15 mouse cellular contexts compared by ENCODE assay signal in the genomic region with DNA sequence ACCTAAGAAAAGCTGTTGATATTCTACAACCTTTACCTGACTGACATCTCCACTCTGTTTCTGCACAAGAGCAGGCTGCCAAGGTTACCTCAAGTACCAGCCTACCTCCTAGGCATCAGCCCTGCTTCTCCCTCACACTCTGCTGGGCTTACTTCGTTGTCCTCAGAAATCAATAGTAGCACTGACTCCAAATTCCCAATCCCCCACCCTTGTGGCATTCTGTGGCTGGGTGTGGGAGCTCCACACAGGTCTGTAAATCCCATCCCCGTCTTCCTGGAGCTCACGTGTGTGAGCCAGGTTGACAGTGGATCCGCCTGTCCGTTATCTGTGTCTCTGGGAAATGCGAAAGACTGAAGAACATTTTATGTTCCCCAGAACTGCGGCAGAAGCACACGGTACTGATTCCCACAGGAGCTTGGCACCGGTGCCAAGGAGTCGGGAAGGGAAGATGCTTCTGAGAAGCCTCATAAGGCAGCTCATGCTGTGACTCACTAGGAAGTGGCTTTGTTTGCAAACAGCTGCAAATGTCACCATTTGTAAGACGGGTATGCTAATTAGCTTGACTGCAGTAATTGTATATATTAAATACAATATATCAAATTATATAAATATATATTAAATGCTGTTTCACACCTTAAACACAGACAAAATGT. TPM values are rescaled to one million over a fixed set of nuclear protein-coding genes. Genes with fewer than 3 reads are reported as not detected.
A peak's percentile ranks its signal among the peaks of the same experiment; 100 is the strongest.
DNase-seq lines count a peak whose midpoint lies in the region; ATAC-seq and TF ChIP-seq lines count a peak whose summit lies in the region.
"Had no signal": no experiment of that assay in that cellular context is flagged by ENCODE, and none has a peak within 500 bp of the region (broad histone marks: within the 10 kb centered on the region; RNA-seq: fewer than 3 reads in every experiment).

No protein-coding gene starts in this region.

- H3K9me3 ChIP-seq in forebrain, embryonic 14.5 days (replicated peaks; ENCODE audit: control insufficient read depth, low read length) = no peaks in the 10 kb centered on the region
- no peaks in the 10 kb centered on the region for H3K9me3 ChIP-seq in forebrain, embryonic 11.5 days (ENCODE audit: control insufficient read depth, low read length)

- intact Hi-C loops in left cerebral cortex, adult 2 months (cut with DNase I) = no loop called here

- no peaks in the 10 kb centered on the region for H3K27me3 ChIP-seq in forebrain, embryonic 14.5 days (replicated peaks; ENCODE audit: control insufficient read depth, insufficient read depth, low read length)
- H3K27me3 ChIP-seq in forebrain, embryonic 11.5 days (ENCODE audit: control insufficient read depth, insufficient read depth, low read length) = no peaks in the 10 kb centered on the region

- ATAC-seq in forebrain, embryonic 14.5 days = peak; percentile 62; the same call in 1 of the 2 replicates
- no peak for ATAC-seq in forebrain, embryonic 11.5 days (replicated peaks; ENCODE audit: low FRiP score)
- ATAC-seq in erythroid progenitor cell, adult 5-6 weeks (replicated peaks; ENCODE audit: low FRiP score, poor library complexity, severe bottlenecking) = no peak

- no peak overlapping the region for H3K9ac ChIP-seq in forebrain, embryonic 14.5 days (ENCODE audit: low read length)
- no peak overlapping the region for H3K9ac ChIP-seq in forebrain, embryonic 11.5 days (ENCODE audit: low read length)
- H3K9ac ChIP-seq: liver, embryonic 14.5 days had no signal

- no peaks in the 10 kb centered on the region for H3K36me3 ChIP-seq in forebrain, embryonic 14.5 days (ENCODE audit: control insufficient read depth, insufficient read depth, low read length)
- H3K36me3 ChIP-seq in forebrain, embryonic 11.5 days (ENCODE audit: control insufficient read depth, insufficient read depth, low read length) = no peaks in the 10 kb centered on the region

- TF ChIP-seq CTCF in left cerebral cortex, adult 2 months (IDR thresholded peaks at IDR 0.05) = no peak

- H3K4me3 ChIP-seq in forebrain, embryonic 14.5 days (ENCODE audit: low read depth, low read length) = no peak overlapping the region
- H3K4me3 ChIP-seq in forebrain, embryonic 11.5 days (ENCODE audit: low read depth, low read length) = no peak overlapping the region
- no peak overlapping the region for H3K4me3 ChIP-seq in left cerebral cortex, adult 2 months

- DNase-seq in forebrain, embryonic 14.5 days (ENCODE audit: low spot score) = peak; percentile 78
- DNase-seq in forebrain, embryonic 11.5 days (ENCODE audit: low spot score) = no peak
- peak; percentile 26 to 44 for DNase-seq in left cerebral cortex, adult 2 months (ENCODE audit: extremely low spot score in 1 of 2, low spot score in 2 of 2)
- no peak for DNase-seq in left cerebral cortex, adult 11 months (ENCODE audit: low spot score)
- DNase-seq in layer of hippocampus, adult 8-10 months (ENCODE audit: low spot score in 2 of 2) = peak; percentile 37 to 41
- peak; percentile 58 for DNase-seq in right cerebral cortex, postnatal 25 days
- no peak for DNase-seq in gastrocnemius, adult 18-20 months (ENCODE audit: low spot score)
- DNase-seq: adrenal gland, postnatal 14 days; cerebellum, adult 11 months; embryo, embryonic 11 days; lung, postnatal 4 days had no signal

- WGBS in forebrain, embryonic 14.5 days = 40% methylated on average over 11 of the region's 11 CpGs
- 51% methylated on average over 11 of the region's 11 CpGs for WGBS in forebrain, embryonic 11.5 days

- H3K4me2 ChIP-seq in forebrain, embryonic 14.5 days (ENCODE audit: low read length) = no peak overlapping the region
- H3K4me2 ChIP-seq in forebrain, embryonic 11.5 days (ENCODE audit: low read depth, low read length, severe bottlenecking) = no peak overlapping the region

- H3K27ac ChIP-seq in forebrain, embryonic 14.5 days (ENCODE audit: low read depth, low read length) = no peak overlapping the region
- no peak overlapping the region for H3K27ac ChIP-seq in forebrain, embryonic 11.5 days (ENCODE audit: low read depth, low read length)
- H3K27ac ChIP-seq in left cerebral cortex, adult 2 months = no peak overlapping the region
- H3K27ac ChIP-seq: kidney, postnatal 0 days; liver, embryonic 14.5 days; stomach, postnatal 0 days had no signal

- no peaks in the 10 kb centered on the region; the same call in 1 of the 2 replicates for H3K4me1 ChIP-seq in forebrain, embryonic 14.5 days (ENCODE audit: control insufficient read depth, insufficient read depth, low read length)
- H3K4me1 ChIP-seq in forebrain, embryonic 11.5 days (replicated peaks; ENCODE audit: control insufficient read depth, insufficient read depth, low read length) = no peaks in the 10 kb centered on the region

RNA-seq across cellular contexts. Expression of a gene that starts 10.6 kb away (rescaled TPM):
- 3.1 and 4.7 TPM in 2 replicates for polyA plus RNA-seq in forebrain, embryonic 14.5 days (2014; fragmentation: Nextera tagmentation; extraction: Ambion mirVana)
- polyA plus RNA-seq in forebrain, embryonic 11.5 days (2014; fragmentation: Nextera tagmentation; extraction: Ambion mirVana) = 1.8 and 1.9 TPM in 2 replicates
- 1 to 10 TPM; 2.8 to 3.2 TPM for total RNA-seq in left cerebral cortex, adult 2 months (2021)
- 1 to 10 TPM in 3 of 4 experiments, under 1 TPM in 1; 0.68 to 1.9 (median 1.5) TPM for total RNA-seq in layer of hippocampus, adult 8-10 months (2022)
- total RNA-seq in gastrocnemius, adult 18-20 months (2021) = under 1 TPM in 1 of 2 experiments, not detected in 1; 0.55 TPM
- total RNA-seq in erythroid progenitor cell, adult 5-6 weeks (2015; ENCODE audit: low replicate concordance) = not detected in 2 replicates
- total RNA-seq in erythroid progenitor cell, adult 5-6 weeks (2017; ENCODE audit: low replicate concordance) = not detected in 2 replicates

RNA-seq across cellular contexts. Expression of a gene that starts 54.7 kb away (rescaled TPM):
- polyA plus RNA-seq in forebrain, embryonic 14.5 days (2014; fragmentation: Nextera tagmentation; extraction: Ambion mirVana) = 21.6 and 28.2 TPM in 2 replicates
- 25.2 and 28.2 TPM in 2 replicates for polyA plus RNA-seq in forebrain, embryonic 11.5 days (2014; fragmentation: Nextera tagmentation; extraction: Ambion mirVana)
- total RNA-seq in left cerebral cortex, adult 2 months (2021) = 10 to 100 TPM; 75.4 to 78.2 TPM
- total RNA-seq in layer of hippocampus, adult 8-10 months (2022) = 10 to 100 TPM; 51.8 to 78.7 (median 62.1) TPM
- total RNA-seq in gastrocnemius, adult 18-20 months (2021) = 100 to 1,000 TPM in 1 of 2 experiments, 10 to 100 TPM in 1; 51.5 to 107 TPM
- 106 and 107 TPM in 2 replicates for total RNA-seq in erythroid progenitor cell, adult 5-6 weeks (2015; ENCODE audit: low replicate concordance)
- total RNA-seq in erythroid progenitor cell, adult 5-6 weeks (2017; ENCODE audit: low replicate concordance) = 101 and 164 TPM in 2 replicates

RNA-seq across cellular contexts. Expression of a gene that starts 54.8 kb away (rescaled TPM):
- polyA plus RNA-seq in forebrain, embryonic 14.5 days (2014; fragmentation: Nextera tagmentation; extraction: Ambion mirVana) = 292 and 293 TPM in 2 replicates
- 436 and 475 TPM in 2 replicates for polyA plus RNA-seq in forebrain, embryonic 11.5 days (2014; fragmentation: Nextera tagmentation; extraction: Ambion mirVana)
- 100 to 1,000 TPM; 131 to 132 TPM for total RNA-seq in left cerebral cortex, adult 2 months (2021)
- 100 to 1,000 TPM; 114 to 141 (median 131) TPM for total RNA-seq in layer of hippocampus, adult 8-10 months (2022)
- total RNA-seq in gastrocnemius, adult 18-20 months (2021) = 10 to 100 TPM; 21.6 to 31.6 TPM
- total RNA-seq in erythroid progenitor cell, adult 5-6 weeks (2015; ENCODE audit: low replicate concordance) = 152 and 157 TPM in 2 replicates
- 169 and 197 TPM in 2 replicates for total RNA-seq in erythroid progenitor cell, adult 5-6 weeks (2017; ENCODE audit: low replicate concordance)

Comparison
In these comparisons a context has a peak if more than half of its experiments do, and no peak if none do; other contexts are left out.
1. DNase-seq: peak in forebrain, embryonic 14.5 days (single experiment), left cerebral cortex, adult 2 months (2 of 2), layer of hippocampus, adult 8-10 months (2 of 2) and right cerebral cortex, postnatal 25 days (single experiment); none in forebrain, embryonic 11.5 days (single experiment), left cerebral cortex, adult 11 months (single experiment) and gastrocnemius, adult 18-20 months (single experiment).